Mouse (Mus musculus) C2C12 (cell line): Measurements from ENCODE around the gene Ints4.

Source experiments
- CEBPB ChIP-seq: IDR thresholded peaks from one replicate; pipeline ENCODE4 v1.6.1; 2011; ENCODE audit warnings: low read depth, mild to moderate bottlenecking, control low read depth, moderate library complexity
- CTCF ChIP-seq: IDR thresholded peaks from one replicate; pipeline ENCODE4 v1.5.1; 2011; ENCODE audit not compliant: control insufficient read depth, insufficient read depth, insufficient read length
- FOSL1 ChIP-seq: IDR thresholded peaks from one replicate; pipeline ENCODE4 v1.8.0; 2011; ENCODE audit warnings: mild to moderate bottlenecking, low read length; ENCODE audit not compliant: poor library complexity, insufficient read depth, severe bottlenecking
- MAX ChIP-seq: IDR thresholded peaks from one replicate; pipeline ENCODE4 v1.6.1; 2011; ENCODE audit warnings: mild to moderate bottlenecking, control low read depth
- MYOD1 ChIP-seq: IDR thresholded peaks from one replicate; pipeline ENCODE4 v1.6.1; 2011; ENCODE audit warnings: low read depth; ENCODE audit not compliant: control insufficient read depth, insufficient read length
- MYOG ChIP-seq: IDR thresholded peaks from one replicate; pipeline ENCODE4 v1.6.1; 2011; ENCODE audit not compliant: control insufficient read depth, insufficient read length; ENCODE audit errors: extremely low read depth
- USF1 ChIP-seq: IDR thresholded peaks from one replicate; pipeline ENCODE4 v1.6.1; 2011; ENCODE audit warnings: low read depth, mild to moderate bottlenecking, control low read depth, moderate library complexity

GRCm38 (mm10) chr7:97483378-97483777 is 2.6 kb downstream of the Ints4 start:
- TF ChIP-seq CTCF, result no peak
- no peak for TF ChIP-seq USF1
- no peak for TF ChIP-seq MYOG
- TF ChIP-seq MAX, result no peak
- no peak for TF ChIP-seq FOSL1
- no peak for TF ChIP-seq CEBPB
- no peak for TF ChIP-seq MYOD1
